Mouse (Mus musculus) heart, postnatal 36 days (tissue): ENCODE results near the gene Sema3a. TPM values are rescaled to one million over a fixed set of nuclear protein-coding genes. Genes with fewer than 3 reads are reported as not detected.
"Not testable (repeated sequence)": the region's sequence is repeated elsewhere in the genome, so short reads cannot be mapped to it uniquely, and the experiment has no call there.

Source experiments
- DNase-seq, 2 experiments: peaks; one replicate each; pipeline ENCODE4 v3.0.0; 2021 to 2022
- intact Hi-C: fragments of 180-260 bp; cut with DNase I; formaldehyde crosslinking; loops from one replicate; pipeline ENCODE4 v1.15.1; 2025
- total RNA-seq, 2 experiments: library from RNA; stranded (reverse); gene quantifications; 2 replicates each; pipeline ENCODE4 v1.2.3; 2021

Gene Sema3a
- total RNA-seq, 2 experiments from 2014 or later, result 1.8 to 2.2 TPM

GRCm38 (mm10) chr5:13525597-13525996 is 400.4 kb downstream of the Sema3a start:
- intact Hi-C loops, result no loop called here

GRCm38 (mm10) chr5:13527037-13527464 is 401.8 kb downstream of the Sema3a start:
- intact Hi-C loops, result no loop called here
- no peak for DNase-seq

More at GRCm38 (mm10) chr5:13525597-13525996, 400.4 kb downstream of the Sema3a start:
- DNase-seq, result no peak

GRCm38 (mm10) chr5:13529226-13529625 is 404.0 kb downstream of the Sema3a start:
- intact Hi-C loops, result no loop called here
- DNase-seq, result no peak

- DNase-seq, result peak; percentile 13 to 35
- intact Hi-C loops, result no loop called here
Observed at GRCm38 (mm10) chr5:13547472-13548209, 422.4 kb downstream of the Sema3a start.

- intact Hi-C loops, result no loop called here
- no peak for DNase-seq
Observed at GRCm38 (mm10) chr5:13548210-13548554, 423.0 kb downstream of the Sema3a start.

GRCm38 (mm10) chr5:13549080-13549479 is 423.9 kb downstream of the Sema3a start:
- intact Hi-C loops, result no loop called here
- DNase-seq, result no peak

GRCm38 (mm10) chr5:13550953-13551352 is 425.7 kb downstream of the Sema3a start:
- intact Hi-C loops, result no loop called here
- DNase-seq, result no peak

- DNase-seq, result no peak
- intact Hi-C loops, result no loop called here
Observed at GRCm38 (mm10) chr5:13557257-13557656, 432.0 kb downstream of the Sema3a start.

GRCm38 (mm10) chr5:13573867-13574266 is 448.7 kb downstream of the Sema3a start:
- intact Hi-C loops, result no loop called here
- DNase-seq, result no peak

- intact Hi-C loops, result no loop called here
- no peak for DNase-seq
Observed at GRCm38 (mm10) chr5:13579123-13579522, 453.9 kb downstream of the Sema3a start.

GRCm38 (mm10) chr5:13585559-13586207 is 460.5 kb downstream of the Sema3a start:
- no peak for DNase-seq
- intact Hi-C loops, result loop anchor here (1.0 to 2.0 kb wide), 2 partner anchors 180 to 1023 kb away; no protein-coding TSS in a partner anchor

GRCm38 (mm10) chr5:13594422-13594821 is 469.2 kb downstream of the Sema3a start:
- no peak for DNase-seq
- intact Hi-C loops, result no loop called here

- no peak for DNase-seq
- intact Hi-C loops, result no loop called here
Observed at GRCm38 (mm10) chr5:13611631-13612030, 486.4 kb downstream of the Sema3a start.

- intact Hi-C loops, result no loop called here
- no peak for DNase-seq
Observed at GRCm38 (mm10) chr5:13612088-13612487, 486.9 kb downstream of the Sema3a start.

GRCm38 (mm10) chr5:13614575-13614974 is 489.4 kb downstream of the Sema3a start:
- intact Hi-C loops, DNase-seq: not testable (repeated sequence)

GRCm38 (mm10) chr5:13615907-13616306 is 490.7 kb downstream of the Sema3a start:
- intact Hi-C loops, result no loop called here
- DNase-seq, result no peak

- no peak for DNase-seq
- intact Hi-C loops, result no loop called here
Observed at GRCm38 (mm10) chr5:13622578-13622977, 497.4 kb downstream of the Sema3a start.

- no peak for DNase-seq
- intact Hi-C loops, result no loop called here
Observed at GRCm38 (mm10) chr5:13624754-13625153, 499.5 kb downstream of the Sema3a start.

- intact Hi-C loops, result no loop called here
- DNase-seq, result no peak
Observed at GRCm38 (mm10) chr5:13626093-13626492, 500.9 kb downstream of the Sema3a start.

GRCm38 (mm10) chr5:13628606-13629311 is 503.5 kb downstream of the Sema3a start:
- intact Hi-C loops, result loop anchor here (1.0 kb wide), 2 partner anchors 223 to 1066 kb away; no protein-coding TSS in a partner anchor
- DNase-seq, result peak; percentile 74 to 81

- no peak for DNase-seq
- intact Hi-C loops, result loop anchor here (1.0 kb wide), 2 partner anchors 225 to 1068 kb away; no protein-coding TSS in a partner anchor
Observed at GRCm38 (mm10) chr5:13629916-13630315, 504.7 kb downstream of the Sema3a start.
